Mouse (Mus musculus) G1E (cell line): ENCODE data around the gene Duxf3.
"Not testable (repeated sequence)": the region's sequence is repeated elsewhere in the genome, so short reads cannot be mapped to it uniquely, and the experiment has no call there.

ENCODE experiments used
- CTCF ChIP-seq: IDR thresholded peaks from 2 replicates; pipeline ENCODE4 v1.5.1; 2012; ENCODE audit warnings: low read depth, low read length, inconsistent platforms, mixed read lengths
- GATA1 ChIP-seq: IDR thresholded peaks from 2 replicates; pipeline ENCODE4 v1.6.1; 2012; ENCODE audit warnings: borderline replicate concordance, low read length, inconsistent platforms, mixed read lengths
- POLR2AphosphoS5 ChIP-seq: IDR thresholded peaks from 2 replicates; pipeline ENCODE4 v1.6.1; 2012; ENCODE audit warnings: low read depth, low read length, inconsistent platforms; ENCODE audit not compliant: insufficient replicate concordance

GRCm38 (mm10) chr10:58227798-58228197, 4.7 kb downstream of the Duxf3 start:
- not testable (repeated sequence) for TF ChIP-seq GATA1, CTCF, POLR2AphosphoS5
